Mouse (Mus musculus) sigmoid colon, adult 10 weeks (tissue): ENCODE measurements around the gene Mapk8ip1. TPM values are rescaled to one million over a fixed set of nuclear protein-coding genes. Genes with fewer than 3 reads are reported as not detected.

Source experiments
- polyA plus RNA-seq: library from polyadenylated mRNA; stranded (reverse); fragments of 350-450 nt; fragmentation: Illumina TruSeq; extraction: RNeasy Lipid Tissue Mini Kit (QIAGEN cat#74804); gene quantifications from one replicate; pipeline ENCODE4 v1.2.3, GENCODE M21; 2014; ENCODE audit warnings: low read depth, low replicate concordance

Mapk8ip1 gene
- polyA plus RNA-seq, result 0.88 TPM

DNA sequence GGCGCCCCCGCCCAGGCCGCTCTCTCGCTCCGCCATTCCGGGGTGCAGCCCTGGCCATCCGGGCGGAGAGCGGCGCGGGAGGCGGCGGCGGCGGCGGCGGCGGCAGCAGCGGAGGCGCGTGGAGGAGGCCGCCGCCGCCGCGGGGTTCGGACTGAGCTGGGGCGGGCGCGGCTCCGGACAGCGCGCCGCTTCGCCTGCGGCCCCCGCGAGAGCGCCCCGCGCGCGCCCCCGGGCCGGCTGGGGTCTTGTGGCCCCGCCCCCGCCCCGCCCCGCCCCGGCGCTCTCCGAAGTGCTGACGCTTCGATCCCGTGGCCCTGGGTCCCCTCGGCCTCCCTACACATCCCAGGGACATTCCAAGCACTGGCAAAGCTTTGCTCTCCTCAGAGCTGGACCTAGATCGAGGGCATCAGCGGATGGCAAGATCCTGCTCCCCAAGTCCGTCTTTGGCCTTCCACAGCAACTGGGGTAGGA is at the start of gene Mapk8ip1:
Mapk8ip1 (minus strand) TSS at position 173 of the 471 bp plus-strand sequence.

DNA sequence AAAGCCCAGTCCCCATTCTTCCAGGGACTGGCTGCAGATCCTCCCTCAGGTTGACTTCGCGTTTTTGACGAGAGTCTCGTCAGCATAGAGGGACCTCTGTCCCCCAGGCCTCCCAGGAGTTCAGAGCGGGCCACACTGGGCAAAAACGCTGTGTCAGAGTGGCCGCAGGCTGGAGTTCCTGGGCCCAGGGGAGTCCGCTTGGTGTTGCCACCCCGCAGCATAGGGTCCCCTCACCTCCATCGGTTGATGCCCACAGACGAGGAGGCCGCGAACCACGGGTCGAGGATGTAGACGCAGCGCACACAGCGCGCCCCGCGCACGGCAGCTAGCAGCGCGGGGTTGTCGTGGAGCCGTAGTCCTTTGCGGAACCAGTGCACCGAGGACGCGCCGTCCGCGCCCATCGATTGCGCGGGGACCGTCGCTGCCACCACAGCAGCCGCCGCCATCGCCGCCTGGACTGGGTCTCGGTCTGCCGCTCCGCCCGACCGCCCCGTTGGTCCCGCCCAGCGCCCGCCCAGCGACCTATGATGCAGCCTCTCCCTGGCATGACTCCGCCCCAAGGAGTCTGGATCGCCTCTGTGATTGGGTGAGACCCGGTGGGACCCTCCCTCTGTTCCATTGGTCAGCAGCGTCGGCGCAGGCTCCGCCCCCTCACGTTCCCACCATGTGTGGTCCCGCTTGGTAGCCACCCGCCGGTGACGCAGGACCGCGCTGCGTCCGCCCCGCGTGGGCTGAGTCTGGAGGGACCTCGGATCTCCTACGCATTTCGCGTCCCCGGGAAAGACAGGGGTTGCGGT is 32.7 kb upstream of the Mapk8ip1 start, which contains the start of gene Cry2:
Cry2 (minus strand) TSS at position 466 of the 797 bp plus-strand sequence.

DNA sequence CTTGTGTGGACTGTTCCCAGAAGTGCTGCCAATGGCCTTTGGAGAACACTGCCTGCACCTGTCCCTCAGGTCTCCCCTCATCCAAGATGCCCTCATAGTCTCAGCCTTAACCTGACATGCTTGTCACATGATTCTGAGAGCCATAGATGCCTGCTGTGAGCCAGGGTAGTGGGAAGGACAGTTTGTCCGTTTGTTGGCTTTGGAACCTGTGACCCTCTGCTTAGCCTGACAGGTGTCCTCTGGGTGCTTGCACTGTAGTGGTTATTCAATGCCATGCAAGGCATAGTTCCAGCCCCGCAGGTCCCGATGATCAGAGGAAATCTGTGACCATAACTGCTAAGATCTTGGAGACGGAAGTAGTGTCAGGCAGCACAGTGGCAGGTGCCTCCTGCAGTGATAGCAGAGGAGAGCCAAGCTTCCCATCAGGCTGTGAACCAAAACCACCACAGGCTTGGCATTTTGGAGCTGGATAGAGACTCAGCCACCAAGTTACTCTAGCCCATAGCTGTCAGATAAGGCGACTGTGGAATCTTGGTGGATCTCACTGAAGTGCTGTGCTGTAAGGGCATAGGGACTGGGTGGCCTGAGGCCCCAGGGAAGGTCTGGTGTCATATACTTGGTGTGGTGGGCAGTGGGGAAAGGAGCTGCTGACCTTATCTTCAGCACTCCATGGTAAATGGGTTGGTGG is 19.0 kb downstream of the Mapk8ip1 start, which contains the start of gene 1700029I15Rik:
1700029I15Rik (plus strand) TSS at position 638 of the 688 bp plus-strand sequence.

DNA sequence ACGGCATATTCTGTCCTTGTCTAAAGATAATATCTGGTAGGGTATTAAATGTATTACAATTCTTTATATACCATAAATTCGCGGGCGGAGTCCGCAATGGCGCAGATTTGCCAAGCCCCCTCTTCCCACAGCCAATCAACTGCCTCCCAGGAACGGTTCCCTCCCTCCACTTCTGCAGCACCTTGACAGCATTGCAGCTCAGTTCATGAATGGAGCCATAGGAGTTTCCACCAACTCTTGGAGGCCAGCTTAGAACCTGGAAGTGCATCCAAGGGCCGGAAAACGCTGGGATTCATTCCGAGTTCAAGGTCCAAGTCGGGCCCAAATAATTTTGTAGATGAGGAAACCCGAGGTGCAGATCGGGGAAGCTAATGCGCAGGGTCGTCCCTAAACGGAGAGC is 26.5 kb downstream of the Mapk8ip1 start, which contains the start of the genes Pex16 and Large2:
Pex16 (plus strand) TSS at position 163 of the 400 bp plus-strand sequence.
Large2 (minus strand) TSS at position 356 of the 400 bp plus-strand sequence.

Other genes with a start within 250 kb of the Mapk8ip1 start
- gene Pex16, start 26.6 kb downstream of the Mapk8ip1 start, polyA plus RNA-seq, result not detected
- 2.1 TPM for gene Large2, start 26.4 kb downstream of the Mapk8ip1 start, polyA plus RNA-seq
- not detected for gene 1700029I15Rik, start 18.7 kb downstream of the Mapk8ip1 start, polyA plus RNA-seq
- gene Cry2, start 32.8 kb upstream of the Mapk8ip1 start, polyA plus RNA-seq, result 4.0 TPM
- gene Slc35c1, start 59.3 kb upstream of the Mapk8ip1 start, polyA plus RNA-seq, result 25.0 TPM
- 0.91 TPM for gene Chst1, start 198.4 kb upstream of the Mapk8ip1 start, polyA plus RNA-seq